Mouse (Mus musculus) v-Abl transformed pro-B cells (cell line): Measurements from ENCODE around the gene Tti1.

ENCODE experiments used
- in situ Hi-C, 2 experiments: fragments of 400-800 bp; cut with MboI; formaldehyde crosslinking; loops; one replicate each; pipeline ENCODE4 v1.15.1; 2025; ENCODE audit not compliant: unreplicated experiment in 2 of 2

Gene Tti1

DNA sequence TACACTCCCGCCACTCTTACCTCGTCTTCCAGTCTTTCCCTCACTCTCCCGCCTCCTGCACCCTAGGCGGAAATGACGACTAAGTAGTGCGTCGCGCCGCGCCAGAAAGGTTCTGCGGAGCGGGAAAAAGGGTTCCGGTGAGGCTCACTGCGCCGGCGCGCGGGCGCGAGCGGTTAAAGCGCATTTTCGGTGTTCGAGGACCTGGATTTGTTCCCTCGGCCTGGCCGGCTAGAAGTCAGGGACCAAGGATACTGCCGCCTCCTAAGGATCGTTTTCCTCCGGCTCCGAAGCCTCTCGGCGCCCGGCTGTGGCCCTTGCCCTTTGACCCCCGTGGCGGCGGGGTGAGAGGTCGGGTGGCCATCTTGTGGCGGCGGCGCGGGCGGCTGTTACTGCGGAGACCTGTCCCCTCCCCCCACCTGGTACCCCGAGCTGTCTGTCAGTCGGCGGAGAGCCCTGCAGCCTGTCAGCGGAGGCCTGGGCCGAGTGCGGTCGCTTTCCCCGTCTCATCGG lies at the start of gene Tti1, which contains the start of gene Rprd1b:
TSS of gene Tti1 (minus strand) at position 80 of the 510 bp plus-strand sequence.
TSS of gene Rprd1b (plus strand) at position 144 of the 510 bp plus-strand sequence.
- in situ Hi-C loops = loop anchor here in 1 of 2 experiments (25.0 kb wide), 1 partner anchor 334 kb away; no protein-coding TSS in a partner anchor

DNA sequence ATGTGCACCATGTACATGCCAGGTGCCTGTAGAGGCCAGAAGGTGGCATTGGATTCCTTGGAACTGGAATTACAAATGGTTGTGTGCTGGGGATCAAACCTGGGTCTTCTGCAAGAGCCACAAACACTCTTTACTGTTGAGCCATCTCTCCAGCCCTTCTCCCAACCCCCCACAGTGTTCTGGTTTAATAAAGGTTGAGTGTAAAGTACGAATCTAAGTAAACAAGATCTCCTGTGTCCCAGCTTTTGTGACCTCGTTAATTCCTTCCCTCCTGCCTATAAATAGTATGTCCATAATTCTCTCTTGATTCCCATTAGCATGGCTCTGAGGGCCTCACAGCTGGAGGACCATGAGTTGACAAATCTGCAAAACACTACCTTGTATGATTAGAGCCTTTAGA lies 49.7 kb upstream of the Tti1 start:
- in situ Hi-C loops = no loop called here

DNA sequence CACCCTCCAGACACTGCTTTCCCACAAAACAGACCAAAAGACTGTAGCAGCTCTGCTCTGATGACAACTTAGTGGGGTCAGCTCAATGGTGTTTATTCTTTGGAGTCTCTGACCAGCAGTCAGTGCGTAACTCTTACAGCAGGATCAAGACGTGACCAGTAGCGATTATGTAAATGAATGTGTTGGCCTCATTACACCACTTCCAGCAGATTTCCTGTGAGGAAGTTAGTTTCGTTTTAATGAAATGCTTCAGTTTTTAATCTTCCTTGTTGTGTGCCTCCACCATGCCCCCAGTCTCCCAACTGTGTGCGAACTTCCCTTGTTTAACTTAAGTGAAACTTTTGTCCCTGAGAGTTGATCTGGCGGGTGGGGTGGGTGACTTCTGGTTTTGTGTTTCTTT lies 48.5 kb upstream of the Tti1 start:
- in situ Hi-C loops = no loop called here

DNA sequence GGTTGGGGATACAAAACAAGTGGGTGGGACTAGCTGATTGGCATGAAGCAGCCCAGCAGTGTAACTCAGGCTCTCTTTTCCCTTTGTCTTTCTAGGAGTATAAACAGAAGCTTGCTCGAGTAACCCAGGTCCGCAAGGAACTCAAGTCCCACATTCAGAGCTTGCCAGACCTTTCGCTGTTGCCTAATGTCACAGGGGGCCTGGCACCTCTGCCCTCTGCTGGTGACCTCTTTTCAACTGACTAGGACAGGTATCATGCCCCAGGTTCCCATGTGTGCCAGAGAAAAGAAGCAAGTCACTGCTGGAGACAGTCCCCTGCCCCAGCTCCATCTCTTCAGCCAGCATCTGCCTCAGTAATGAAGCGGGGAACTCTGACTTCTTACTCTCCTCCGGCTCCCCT lies 46.6 kb upstream of the Tti1 start:
- in situ Hi-C loops = no loop called here

DNA sequence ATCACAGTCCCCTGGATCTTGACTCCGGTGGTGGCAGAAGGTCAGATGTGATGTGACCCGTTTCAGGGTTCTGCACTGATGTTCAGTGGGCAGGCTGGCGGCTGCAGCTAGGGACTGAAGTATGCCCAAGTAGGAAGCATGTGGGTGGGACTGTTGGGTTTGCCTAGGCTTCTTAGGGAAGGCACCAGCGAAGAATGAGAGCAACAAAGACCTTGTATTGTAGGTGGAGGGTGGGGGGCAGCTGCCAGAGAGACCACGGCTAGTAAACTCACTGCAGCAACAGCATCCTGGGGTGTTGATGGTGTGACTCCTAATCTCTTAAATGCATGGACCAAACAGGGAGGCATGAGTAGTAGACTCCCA lies 43.4 kb upstream of the Tti1 start:
- in situ Hi-C loops = no loop called here

DNA sequence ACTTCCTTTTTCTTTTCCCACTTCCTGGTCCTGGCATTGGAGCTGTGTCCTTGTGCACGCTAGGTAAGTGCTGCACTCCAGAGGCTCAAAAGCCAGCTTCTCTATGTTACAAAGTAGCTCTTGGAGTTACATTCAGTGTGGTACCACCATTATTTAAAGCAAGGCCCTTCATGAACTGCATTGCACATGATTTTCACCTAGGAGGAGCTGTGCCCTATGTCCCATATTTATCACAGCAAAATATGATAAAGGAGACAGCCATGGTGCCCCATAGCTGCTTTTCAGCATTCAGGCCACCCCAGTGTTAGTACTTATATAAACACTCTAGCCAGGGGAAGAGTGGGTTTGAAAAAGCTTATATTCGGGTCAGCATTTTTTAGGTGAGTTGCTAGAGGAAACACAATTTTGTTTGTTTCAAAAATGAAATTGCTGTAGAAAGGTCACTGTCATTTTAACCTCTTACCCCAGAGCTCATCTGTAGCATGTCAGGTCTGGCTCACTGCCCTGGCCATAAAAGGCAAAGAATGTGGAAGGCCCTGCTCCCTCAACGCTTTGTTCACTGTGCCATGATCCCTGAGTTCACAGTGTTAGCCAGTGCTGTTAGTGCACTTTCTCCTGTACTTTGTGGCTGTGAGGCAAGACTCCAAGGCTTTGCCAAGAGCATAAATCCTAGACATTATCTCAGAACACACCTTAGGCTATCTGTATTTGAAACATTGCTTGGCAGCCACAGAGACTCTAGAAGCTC lies 42.8 kb upstream of the Tti1 start:
- in situ Hi-C loops = no loop called here

DNA sequence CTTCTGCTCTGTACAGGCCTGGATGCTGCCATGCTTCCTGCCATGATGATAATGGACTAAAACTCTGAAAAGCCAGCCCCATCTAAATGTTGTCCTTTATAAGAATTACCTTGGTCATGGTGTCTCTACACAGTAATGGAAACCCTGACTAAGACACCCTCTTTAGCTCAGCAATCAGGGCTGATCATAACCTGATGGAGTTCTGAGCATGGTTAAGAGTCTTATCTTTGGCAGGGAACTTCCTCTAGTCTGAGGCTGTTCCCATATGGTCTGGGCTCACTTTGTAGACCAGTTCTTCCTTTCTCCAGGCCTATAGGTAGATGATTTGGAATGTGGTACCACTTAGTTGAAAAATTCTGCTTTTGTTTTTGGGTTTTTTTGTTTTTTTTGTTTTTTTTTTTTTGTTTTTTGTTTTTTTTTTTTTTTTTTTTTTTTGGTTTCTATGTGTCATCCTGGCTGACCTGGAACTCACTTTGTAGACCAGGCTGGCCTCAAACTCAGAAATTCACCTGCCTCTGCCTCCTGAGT lies 40.3 kb upstream of the Tti1 start:
- in situ Hi-C loops = loop anchor here (5.0 kb wide), 2 partner anchors 74 to 124 kb away; no protein-coding TSS in a partner anchor

DNA sequence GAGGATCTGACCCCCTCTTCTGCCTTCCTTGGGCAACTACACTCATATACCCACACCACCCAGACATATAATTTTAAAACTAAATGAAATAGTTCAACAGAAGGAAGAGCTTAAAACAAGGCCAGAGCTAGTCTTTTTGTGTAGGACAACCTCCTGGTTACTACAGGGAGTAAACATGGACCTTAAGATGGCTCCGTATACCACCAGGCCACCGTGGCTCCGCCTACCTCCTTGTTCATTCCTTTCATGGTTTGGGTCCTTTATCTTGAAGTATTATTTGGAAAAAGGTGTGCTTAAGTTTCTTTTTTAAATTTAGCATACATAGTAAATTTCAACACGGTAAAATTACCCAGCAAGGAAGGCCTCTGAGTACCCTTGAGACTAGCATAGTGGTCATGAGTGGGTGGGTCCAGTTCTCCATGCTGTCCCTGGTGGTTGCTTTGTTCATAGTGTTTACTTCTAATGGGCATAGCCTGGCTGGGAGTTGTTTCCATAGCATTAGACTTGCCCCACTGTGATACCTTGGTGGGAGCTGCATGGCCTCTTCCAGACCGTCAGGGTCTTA lies 39.1 kb upstream of the Tti1 start:
- in situ Hi-C loops = loop anchor here (5.0 kb wide), 2 partner anchors 75 to 125 kb away; no protein-coding TSS in a partner anchor

DNA sequence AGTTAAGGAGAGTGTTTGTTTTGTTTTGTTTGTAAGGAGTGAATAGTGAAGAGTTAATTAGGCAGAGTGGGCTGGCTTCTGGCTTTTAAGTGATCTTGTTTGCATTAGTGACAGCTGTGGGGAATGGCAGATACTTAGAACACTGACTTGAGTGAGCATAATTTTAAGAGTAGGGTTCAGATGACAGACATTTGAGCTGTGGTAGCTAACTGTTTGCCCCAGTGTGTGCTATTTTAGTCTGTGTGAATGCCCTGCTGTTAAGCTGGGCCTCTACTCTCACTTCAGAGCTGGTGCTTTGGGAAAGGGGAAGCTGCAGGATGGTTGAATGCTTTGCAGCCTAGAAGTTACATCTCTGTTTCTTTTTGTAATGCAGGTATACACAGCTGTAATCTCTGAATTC lies 38.2 kb upstream of the Tti1 start:
- in situ Hi-C loops = loop anchor here (5.0 kb wide), 2 partner anchors 76 to 126 kb away; no protein-coding TSS in a partner anchor

DNA sequence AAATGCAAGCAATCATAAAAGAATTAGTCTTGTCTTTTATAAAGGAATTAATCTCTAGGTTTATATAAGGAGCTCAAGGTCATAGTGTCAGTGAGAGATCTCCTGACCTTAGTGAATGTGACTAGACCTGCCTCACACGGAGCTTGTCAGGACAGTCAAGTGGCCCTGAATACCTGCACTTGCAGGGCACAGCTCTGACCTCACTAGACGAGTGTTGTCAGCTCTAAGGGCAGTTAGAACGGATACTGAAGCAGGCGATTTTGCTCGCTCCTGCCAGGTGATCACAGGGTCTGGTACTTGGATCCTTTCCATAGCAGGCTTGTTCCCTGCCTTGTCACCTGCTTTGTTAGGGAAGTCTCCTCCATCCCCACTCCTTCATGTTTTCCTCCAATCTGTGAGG lies 36.8 kb upstream of the Tti1 start:
- in situ Hi-C loops = loop anchor here (5.0 kb wide), 2 partner anchors 77 to 127 kb away; no protein-coding TSS in a partner anchor

DNA sequence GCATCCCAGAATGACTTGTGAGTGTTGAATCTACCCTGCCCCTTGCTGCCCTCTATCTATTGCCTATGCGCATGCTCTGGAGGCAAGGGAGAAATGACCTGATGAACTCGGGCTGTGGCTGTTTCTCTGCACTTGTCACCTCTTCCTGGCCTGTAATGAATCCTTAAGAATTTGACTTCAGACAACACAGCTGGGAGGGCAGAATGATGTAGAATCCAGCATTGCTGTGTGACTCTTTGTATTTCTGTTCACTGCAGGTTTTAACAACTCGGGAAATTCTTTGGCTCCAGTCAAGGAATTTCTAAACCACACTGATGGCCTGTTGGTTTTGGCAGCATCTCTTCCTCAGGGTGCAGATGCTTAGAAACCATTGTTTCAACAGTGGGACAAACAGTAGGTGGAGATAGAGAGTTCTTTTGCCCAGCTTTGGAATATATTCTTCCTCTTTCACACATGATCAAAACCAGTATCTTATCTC lies 36.4 kb upstream of the Tti1 start:
- in situ Hi-C loops = loop anchor here (5.0 kb wide), 2 partner anchors 78 to 128 kb away; no protein-coding TSS in a partner anchor

DNA sequence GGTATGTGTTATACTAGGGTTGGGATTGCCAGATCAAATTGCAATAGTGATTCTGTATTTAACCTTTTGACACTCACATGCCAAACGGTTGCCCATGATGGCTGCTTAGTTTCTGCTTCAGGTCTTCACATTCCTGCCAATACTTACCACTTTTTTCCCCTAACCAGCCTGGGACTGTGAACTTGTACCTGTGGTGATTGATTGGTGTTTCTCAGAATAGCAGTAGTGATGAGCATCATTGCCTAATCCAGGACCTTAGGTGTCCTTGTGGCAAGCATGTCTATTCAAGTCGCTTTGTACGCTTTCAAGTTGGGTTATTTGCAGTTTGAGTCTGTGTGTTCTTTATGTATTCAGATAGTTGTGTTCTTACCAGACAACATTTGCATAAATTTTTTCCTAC lies 34.8 kb upstream of the Tti1 start:
- in situ Hi-C loops = no loop called here

DNA sequence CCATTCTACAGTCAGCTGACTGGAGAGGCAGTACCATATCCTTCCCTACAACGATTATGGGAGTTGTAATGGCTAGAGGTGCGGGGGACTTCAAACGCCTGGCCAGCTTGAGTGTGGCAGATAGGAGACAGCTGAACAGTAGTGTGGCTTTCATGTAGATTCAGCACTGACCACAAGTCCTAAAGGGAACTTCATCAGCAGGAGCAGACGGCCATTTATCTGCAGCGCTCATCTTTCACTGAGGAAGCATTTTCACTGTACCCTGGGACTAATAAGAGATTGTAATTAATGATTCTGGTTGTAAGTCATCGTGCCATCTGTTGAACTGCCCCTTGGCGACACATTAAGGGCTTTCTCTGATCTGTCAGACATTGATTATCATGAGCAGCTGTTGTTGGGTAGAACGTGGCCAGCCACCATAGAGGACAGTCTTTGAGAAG lies 31.5 kb upstream of the Tti1 start:
- in situ Hi-C loops = loop anchor here in 1 of 2 experiments (5.0 kb wide), 1 partner anchor 133 kb away; no protein-coding TSS in a partner anchor

DNA sequence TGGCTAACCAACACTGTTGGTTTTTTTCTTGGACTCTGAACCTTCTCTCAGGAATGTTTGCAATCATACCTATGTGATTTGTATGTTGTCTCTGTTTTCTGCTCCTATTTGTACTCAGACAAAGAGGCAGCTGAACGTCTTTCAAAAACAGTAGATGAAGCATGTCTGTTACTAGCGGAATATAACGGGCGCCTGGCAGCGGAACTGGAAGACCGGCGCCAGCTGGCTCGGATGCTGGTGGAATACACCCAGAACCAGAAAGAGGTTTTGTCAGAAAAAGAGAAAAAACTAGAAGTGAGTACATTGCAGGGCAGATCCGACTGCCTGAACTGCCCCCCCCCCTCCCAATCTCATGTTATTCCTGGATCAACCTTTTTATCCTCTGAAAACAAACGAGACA lies 30.3 kb upstream of the Tti1 start:
- in situ Hi-C loops = loop anchor here in 1 of 2 experiments (5.0 kb wide), 1 partner anchor 134 kb away; no protein-coding TSS in a partner anchor

DNA sequence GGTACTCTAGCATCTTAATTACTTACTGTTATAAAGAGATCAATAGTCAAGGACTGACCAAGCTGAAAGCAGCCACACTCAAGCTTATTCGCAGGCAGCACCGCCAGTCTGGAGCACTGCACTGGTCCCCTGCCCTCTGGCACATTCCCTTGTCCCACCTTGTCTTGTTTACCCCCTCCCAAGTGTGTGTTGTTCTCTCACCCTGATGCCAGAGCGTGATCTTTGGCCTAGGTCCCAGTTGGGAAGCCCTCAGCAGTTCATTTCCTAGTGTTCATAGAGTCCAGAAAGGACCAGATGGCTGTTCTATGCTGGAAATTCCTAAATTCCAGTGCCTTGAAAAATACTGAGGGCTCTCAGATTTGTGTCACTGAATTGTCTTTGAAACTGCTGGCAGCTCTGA lies 28.8 kb upstream of the Tti1 start:
- in situ Hi-C loops = loop anchor here in 1 of 2 experiments (5.0 kb wide), 1 partner anchor 135 kb away; no protein-coding TSS in a partner anchor

DNA sequence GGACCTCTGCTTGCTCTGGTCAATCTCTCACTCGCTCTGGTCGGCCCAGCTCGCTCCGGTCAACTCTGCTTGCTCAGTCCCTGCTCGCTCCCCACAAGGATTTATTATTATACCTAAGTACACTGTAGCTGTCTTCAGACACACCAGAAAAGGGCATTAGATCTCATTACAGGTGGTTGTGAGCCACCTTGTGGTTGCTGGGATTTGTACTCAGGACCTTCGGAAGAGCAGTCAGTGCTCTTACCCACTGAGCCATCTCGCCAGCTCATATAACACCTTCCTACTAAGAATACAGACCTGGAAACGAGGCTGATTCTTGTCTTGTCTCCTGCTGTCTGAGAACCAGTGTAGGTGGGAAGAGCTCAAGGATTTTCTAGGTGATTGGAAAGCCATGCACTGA lies 27.1 kb upstream of the Tti1 start:
- in situ Hi-C loops = loop anchor here in 1 of 2 experiments (5.0 kb wide), 1 partner anchor 137 kb away; no protein-coding TSS in a partner anchor

DNA sequence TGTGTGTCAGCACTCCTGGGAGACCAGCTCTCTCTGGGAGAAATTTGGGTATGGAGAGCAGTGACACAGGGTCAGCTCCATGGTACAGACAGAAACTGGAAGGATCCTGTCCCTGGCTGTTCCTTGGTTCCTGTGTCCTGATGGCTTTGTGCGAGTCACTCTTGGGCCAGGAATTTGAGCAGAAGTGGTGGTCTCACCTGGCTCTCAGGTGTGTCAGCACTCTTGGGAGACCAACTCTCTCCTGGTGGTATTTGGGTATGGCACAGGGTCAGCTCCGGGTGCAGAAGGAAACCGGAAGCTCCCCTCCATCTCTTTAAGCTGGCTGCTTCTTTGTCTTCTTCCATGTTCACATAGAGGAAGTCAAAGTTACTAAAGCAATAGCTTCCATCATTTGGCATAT lies 26.4 kb upstream of the Tti1 start:
- in situ Hi-C loops = no loop called here

DNA sequence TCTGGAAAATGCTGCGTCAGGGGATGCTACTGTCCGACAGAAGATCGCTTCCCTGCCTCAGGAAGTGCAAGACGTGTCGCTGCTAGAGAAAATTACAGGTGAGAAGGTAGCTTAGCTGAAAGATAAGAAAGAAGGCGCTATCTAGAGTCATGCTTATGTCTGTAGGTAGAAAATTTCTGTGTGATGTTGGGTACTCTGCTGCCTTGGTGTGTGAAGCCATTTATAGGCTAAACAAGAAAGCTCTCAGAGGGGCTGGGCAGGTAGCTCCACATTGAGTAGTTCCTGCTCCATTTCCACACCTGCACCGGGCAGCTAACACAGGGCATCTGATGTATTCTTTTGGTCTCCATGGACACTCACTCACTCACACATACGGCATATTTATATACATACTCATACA lies 21.9 kb upstream of the Tti1 start:
- in situ Hi-C loops = no loop called here

DNA sequence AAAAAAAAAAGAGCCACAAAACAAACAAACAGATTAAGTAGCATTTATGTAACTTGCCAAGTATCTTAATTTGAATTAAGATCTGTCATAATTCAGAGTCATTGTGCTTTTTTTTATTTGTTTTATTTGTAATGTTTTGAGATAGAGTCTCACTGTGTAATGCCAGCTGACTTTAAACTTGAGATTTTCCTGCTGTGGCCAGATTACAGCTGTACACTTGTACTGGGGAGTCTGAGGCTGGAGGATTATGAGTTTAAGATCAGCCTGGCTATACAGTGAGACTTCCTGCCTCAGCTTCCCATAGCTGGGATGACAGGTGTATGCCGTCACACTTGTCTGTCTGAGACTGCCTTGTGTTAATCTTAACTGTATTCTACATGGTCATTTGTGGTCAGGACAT lies 20.5 kb upstream of the Tti1 start:
- in situ Hi-C loops = loop anchor here in 1 of 2 experiments (5.0 to 25.0 kb wide), 2 partner anchors 154 to 314 kb away; no protein-coding TSS in a partner anchor

DNA sequence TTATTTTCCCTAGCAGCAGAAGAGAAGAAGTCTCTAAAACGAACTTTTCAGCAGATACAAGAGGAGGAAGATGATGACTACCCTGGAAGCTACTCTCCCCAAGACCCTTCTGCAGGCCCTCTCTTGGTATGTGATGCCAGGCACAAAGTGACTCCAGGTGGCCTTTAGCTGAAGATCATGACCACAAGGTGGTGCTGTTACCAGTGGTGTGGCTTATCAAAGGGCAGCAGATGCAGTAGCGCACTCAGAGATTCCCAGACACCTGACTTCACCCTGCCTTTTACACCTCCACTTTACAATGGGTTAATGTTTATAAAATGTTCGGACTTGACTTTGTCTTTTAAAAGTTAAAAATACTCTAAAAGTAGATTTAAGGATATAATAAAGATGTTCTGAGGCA lies 19.7 kb upstream of the Tti1 start:
- in situ Hi-C loops = loop anchor here in 1 of 2 experiments (5.0 to 25.0 kb wide), 2 partner anchors 154 to 314 kb away; no protein-coding TSS in a partner anchor

DNA sequence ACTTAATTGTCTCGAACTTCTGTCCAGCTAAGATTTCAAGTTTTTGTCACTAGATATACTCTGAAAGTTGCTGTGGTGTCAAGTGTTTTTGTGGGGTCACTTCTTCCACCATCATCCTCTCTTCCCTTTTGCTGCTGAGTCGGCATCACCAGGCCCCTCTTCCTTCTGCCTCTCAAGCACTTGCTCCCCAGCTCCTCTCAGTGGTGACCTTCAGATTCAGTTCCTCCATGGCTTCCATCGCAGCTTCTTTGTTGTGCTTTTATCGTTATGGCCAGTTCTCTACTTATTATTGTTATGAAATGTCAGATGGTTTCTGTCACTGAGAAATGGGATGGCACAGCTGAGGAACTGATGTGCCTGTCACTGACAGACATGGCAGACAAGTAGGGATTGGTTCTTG lies 18.0 kb upstream of the Tti1 start:
- in situ Hi-C loops = loop anchor here in 1 of 2 experiments (5.0 to 25.0 kb wide), 2 partner anchors 156 to 316 kb away; no protein-coding TSS in a partner anchor
